Mouse (Mus musculus): Measurements from ENCODE around the gene Mrap. TPM values are rescaled to one million over a fixed set of nuclear protein-coding genes. Genes with fewer than 3 reads are reported as not detected.

Gene Mrap
- polyA plus RNA-seq, 1 experiment from 2014 or later = 0.21 TPM

GRCm38 (mm10) chr16:90709711-90710289, 28.2 kb upstream of the Mrap start:
- Histone ChIP-seq H3K27ac (replicated peaks) (no peak overlapping the region), H3K4me2 (replicated peaks) (peak overlapping the region; percentile 45), H3K36me3 (no peaks in the 10 kb centered on the region), H3K9ac (no peak overlapping the region), H3K4me1 (peaks cover 35% of the 10 kb centered on the region), H3K27me3 (no peaks in the 10 kb centered on the region), H3K4me3 (replicated peaks) (peak overlapping the region; percentile 16), H3K9me3 (replicated peaks) (no peaks in the 10 kb centered on the region)
- 15% methylated on average over 17 of the region's 17 CpGs for WGBS
- ATAC-seq (ENCODE audit: insufficient number of reproducible peaks, low FRiP score, low TSS enrichment, low read depth) = no peak

GRCm38 (mm10) chr16:90710313-90710712, 27.7 kb upstream of the Mrap start:
- Histone ChIP-seq H3K4me1 (peaks cover 35% of the 10 kb centered on the region), H3K27me3 (no peaks in the 10 kb centered on the region), H3K4me3 (replicated peaks) (peak overlapping the region; percentile 16; the same call in 1 of the 2 replicates), H3K9ac (no peak overlapping the region), H3K36me3 (no peaks in the 10 kb centered on the region), H3K4me2 (replicated peaks) (peak overlapping the region; percentile 45), H3K27ac (replicated peaks) (no peak overlapping the region), H3K9me3 (replicated peaks) (no peaks in the 10 kb centered on the region)
- 37% methylated on average over 12 of the region's 12 CpGs for WGBS
- no peak for ATAC-seq (ENCODE audit: insufficient number of reproducible peaks, low FRiP score, low TSS enrichment, low read depth)

- WGBS = 88% methylated on average over 4 of the region's 4 CpGs
These were observed 14.0 kb upstream of the Mrap start for GRCm38 (mm10) chr16:90724051-90724450.

GRCm38 (mm10) chr16:90726600-90727227, 11.3 kb upstream of the Mrap start:
- Histone ChIP-seq H3K27ac (replicated peaks) (no peak overlapping the region), H3K4me2 (replicated peaks) (peak overlapping the region; percentile 95)
- 5% methylated on average over 38 of the region's 38 CpGs for WGBS

More at GRCm38 (mm10) chr16:90724051-90724450, 14.0 kb upstream of the Mrap start:
- Histone ChIP-seq H3K27ac (replicated peaks) (no peak overlapping the region), H3K9me3 (replicated peaks) (no peaks in the 10 kb centered on the region), H3K36me3 (peaks cover 29% of the 10 kb centered on the region), H3K27me3 (no peaks in the 10 kb centered on the region), H3K4me3 (replicated peaks) (no peak overlapping the region), H3K4me1 (peaks cover 8% of the 10 kb centered on the region), H3K4me2 (replicated peaks) (no peak overlapping the region), H3K9ac (no peak overlapping the region)
- no peak for ATAC-seq (ENCODE audit: insufficient number of reproducible peaks, low FRiP score, low TSS enrichment, low read depth)

GRCm38 (mm10) chr16:90727233-90728115, 10.5 kb upstream of the Mrap start, which contains the start of gene Mis18a:
Mis18a (minus strand) TSS chr16:90727404.
- H3K9ac ChIP-seq = peak within 1 kb of the TSS; percentile 59
- H3K27ac ChIP-seq (replicated peaks) = peak within 1 kb of the TSS; percentile 85
- WGBS = 1% methylated on average over 53 of the region's 53 CpGs
- 0 out of 2 replicates have a peak, but pooled peaks cover 13% of the 10 kb centered on the region for H3K36me3 ChIP-seq
- H3K4me3 ChIP-seq (replicated peaks) = peak within 1 kb of the TSS; percentile 83
- H3K4me2 ChIP-seq (replicated peaks) = peak within 1 kb of the TSS; percentile 95
- H3K9me3 ChIP-seq (replicated peaks) = no peaks in the 10 kb centered on the region
- peaks cover 8% of the 10 kb centered on the region for H3K4me1 ChIP-seq
- H3K27me3 ChIP-seq = no peaks in the 10 kb centered on the region
- ATAC-seq (ENCODE audit: insufficient number of reproducible peaks, low FRiP score, low TSS enrichment, low read depth) = peak; percentile 94

More at GRCm38 (mm10) chr16:90726600-90727227, 11.3 kb upstream of the Mrap start:
- Histone ChIP-seq H3K4me1 (peaks cover 8% of the 10 kb centered on the region), H3K9ac (peak overlapping the region; percentile 58), H3K36me3 (0 out of 2 replicates have a peak, but pooled peaks cover 13% of the 10 kb centered on the region), H3K27me3 (no peaks in the 10 kb centered on the region), H3K9me3 (replicated peaks) (no peaks in the 10 kb centered on the region), H3K4me3 (replicated peaks) (peak overlapping the region; percentile 83)
- no peak; the same call in 1 of the 2 replicates for ATAC-seq (ENCODE audit: insufficient number of reproducible peaks, low FRiP score, low TSS enrichment, low read depth)

GRCm38 (mm10) chr16:90735611-90736010, 2.4 kb upstream of the Mrap start:
- H3K9ac ChIP-seq = no peak overlapping the region
- 68% methylated on average over 4 of the region's 4 CpGs for WGBS
- ATAC-seq (ENCODE audit: insufficient number of reproducible peaks, low FRiP score, low TSS enrichment, low read depth) = no peak
- H3K27me3 ChIP-seq = no peaks in the 10 kb centered on the region
- no peak overlapping the region for H3K4me2 ChIP-seq (replicated peaks)
- no peaks in the 10 kb centered on the region for H3K36me3 ChIP-seq
- no peaks in the 10 kb centered on the region for H3K9me3 ChIP-seq (replicated peaks)
- no peak overlapping the region for H3K4me3 ChIP-seq (replicated peaks)
- no peak overlapping the region for H3K27ac ChIP-seq (replicated peaks)
- H3K4me1 ChIP-seq = no peaks in the 10 kb centered on the region

GRCm38 (mm10) chr16:90736672-90737270, 1.2 kb upstream of the Mrap start:
- Histone ChIP-seq H3K9me3 (replicated peaks) (no peaks in the 10 kb centered on the region), H3K27ac (replicated peaks) (no peak overlapping the region), H3K9ac (no peak overlapping the region), H3K4me3 (replicated peaks) (no peak overlapping the region), H3K27me3 (no peaks in the 10 kb centered on the region), H3K4me1 (peaks cover 2% of the 10 kb centered on the region; the same call in 1 of the 2 replicates), H3K4me2 (replicated peaks) (no peak overlapping the region), H3K36me3 (no peaks in the 10 kb centered on the region)
- 0 out of 2 replicates have a peak, but pooled peaks have one; percentile 24 for ATAC-seq (ENCODE audit: insufficient number of reproducible peaks, low FRiP score, low TSS enrichment, low read depth)
- 66% methylated on average over 10 of the region's 10 CpGs for WGBS

- 85% methylated on average over 6 of the region's 6 CpGs for WGBS
- no peaks in the 10 kb centered on the region for H3K4me1 ChIP-seq
- no peaks in the 10 kb centered on the region for H3K9me3 ChIP-seq (replicated peaks)
- no peak for ATAC-seq (ENCODE audit: insufficient number of reproducible peaks, low FRiP score, low TSS enrichment, low read depth)
- no peak overlapping the region for H3K4me2 ChIP-seq (replicated peaks)
- no peak overlapping the region for H3K9ac ChIP-seq
- peaks cover 10% of the 10 kb centered on the region for H3K36me3 ChIP-seq
- H3K27ac ChIP-seq (replicated peaks) = no peak overlapping the region
- H3K27me3 ChIP-seq = no peaks in the 10 kb centered on the region
- no peak overlapping the region for H3K4me3 ChIP-seq (replicated peaks)
These were observed 9.1 kb downstream of the Mrap start for GRCm38 (mm10) chr16:90747143-90747542.

GRCm38 (mm10) chr16:90748169-90748568, 10.2 kb downstream of the Mrap start:
- peaks cover 16% of the 10 kb centered on the region for H3K36me3 ChIP-seq
- ATAC-seq (ENCODE audit: insufficient number of reproducible peaks, low FRiP score, low TSS enrichment, low read depth) = no peak
- WGBS = 90% methylated on average over 7 of the region's 7 CpGs
- no peaks in the 10 kb centered on the region for H3K27me3 ChIP-seq
- H3K4me3 ChIP-seq (replicated peaks) = no peak overlapping the region
- no peak overlapping the region for H3K27ac ChIP-seq (replicated peaks)
- H3K4me1 ChIP-seq = no peaks in the 10 kb centered on the region
- H3K9ac ChIP-seq = no peak overlapping the region
- H3K9me3 ChIP-seq (replicated peaks) = no peaks in the 10 kb centered on the region
- no peak overlapping the region for H3K4me2 ChIP-seq (replicated peaks)

- Histone ChIP-seq H3K4me1 (no peaks in the 10 kb centered on the region), H3K9me3 (replicated peaks) (no peaks in the 10 kb centered on the region), H3K27ac (replicated peaks) (no peak overlapping the region), H3K36me3 (peaks cover 60% of the 10 kb centered on the region), H3K27me3 (no peaks in the 10 kb centered on the region), H3K4me3 (replicated peaks) (no peak overlapping the region), H3K4me2 (replicated peaks) (no peak overlapping the region), H3K9ac (no peak overlapping the region)
- ATAC-seq (ENCODE audit: insufficient number of reproducible peaks, low FRiP score, low TSS enrichment, low read depth) = no peak
- WGBS = 88% methylated on average over 13 of the region's 13 CpGs
These were observed 15.5 kb downstream of the Mrap start for GRCm38 (mm10) chr16:90753386-90753941.

All from embryonic facial prominence, embryonic 15.5 days (tissue).